Mouse (Mus musculus) bone marrow macrophage, adult 2 months (primary cell): ENCODE data around the gene Traf4.

Experiments
- CTCF ChIP-seq: IDR thresholded peaks from 2 replicates; pipeline ENCODE4 v1.5.1; 2012; ENCODE audit warnings: low read depth, mild to moderate bottlenecking, low read length, moderate library complexity
- POLR2A ChIP-seq: IDR thresholded peaks from 2 replicates; pipeline ENCODE4 v1.6.1; 2012; ENCODE audit warnings: mild to moderate bottlenecking, low read depth, low read length, borderline replicate concordance

DNA sequence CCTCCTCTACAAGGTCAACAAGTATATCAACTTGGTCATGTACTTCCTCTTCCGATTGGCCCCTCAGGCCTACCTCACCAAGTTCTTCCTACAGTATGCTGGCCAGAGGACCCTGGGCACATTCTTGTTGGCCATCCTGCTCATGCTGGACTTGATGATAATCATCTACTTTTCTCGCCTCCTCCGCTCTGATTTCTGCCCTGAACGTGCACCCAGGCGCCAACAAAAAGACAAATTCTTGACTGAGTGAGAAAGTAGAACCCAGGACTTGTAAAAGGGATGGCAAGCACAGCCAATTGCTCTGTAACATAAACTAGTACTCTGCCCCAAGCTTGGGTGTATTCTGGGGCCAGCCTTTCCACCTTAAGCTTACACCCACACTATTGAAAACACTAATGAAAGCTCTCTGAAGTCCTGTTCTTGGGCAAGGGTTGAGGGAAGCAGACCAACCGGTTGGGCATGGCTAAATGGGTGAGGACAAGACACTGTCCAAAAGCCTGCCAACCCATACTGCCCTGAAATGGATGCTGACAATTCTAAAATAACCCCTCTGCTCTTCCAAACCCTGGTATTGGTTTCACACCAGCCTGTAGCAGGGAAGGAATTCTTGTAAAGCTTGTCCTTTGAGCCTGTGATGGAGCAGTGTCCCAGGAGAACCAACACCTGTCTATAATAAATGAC, 14.8 kb upstream of the Traf4 start:
- TF ChIP-seq CTCF (no peak), POLR2A (no peak)
